Mouse (Mus musculus) C2C12 (cell line): Measurements from ENCODE around the gene Hc.

ENCODE experiments used
- CTCF ChIP-seq: IDR thresholded peaks from one replicate; pipeline ENCODE4 v1.5.1; 2011; ENCODE audit not compliant: control insufficient read depth, insufficient read depth, insufficient read length
- MAX ChIP-seq: IDR thresholded peaks from one replicate; pipeline ENCODE4 v1.6.1; 2011; ENCODE audit warnings: mild to moderate bottlenecking, control low read depth
- MYOG ChIP-seq: IDR thresholded peaks from one replicate; pipeline ENCODE4 v1.6.1; 2011; ENCODE audit not compliant: control insufficient read depth, insufficient read length; ENCODE audit errors: extremely low read depth

GRCm38 (mm10) chr2:34971080-34971888 lies 90.0 kb downstream of the Hc start:
- TF ChIP-seq MAX (no peak), CTCF (no peak), MYOG (no peak)
